Comparison of ENCODE assay signal across 14 mouse cellular contexts in genomic region chr8:45052205-45052604, GRCm38 (mm10). TPM values are rescaled to one million over a fixed set of nuclear protein-coding genes. Genes with fewer than 3 reads are reported as not detected.
DNase-seq lines count a peak whose midpoint lies in the region; ATAC-seq and TF ChIP-seq lines count a peak whose summit lies in the region.
"Had no signal": no experiment of that assay in that cellular context is flagged by ENCODE, and none has a peak within 500 bp of the region (broad histone marks: within the 10 kb centered on the region; RNA-seq: fewer than 3 reads in every experiment).

No protein-coding gene starts in this region.

- H3K27me3 ChIP-seq in liver, postnatal 0 days (ENCODE audit: insufficient read depth, low read length), result no peaks in the 10 kb centered on the region
- H3K27me3 ChIP-seq in forebrain, embryonic 15.5 days, result no peaks in the 10 kb centered on the region
- H3K27me3 ChIP-seq in midbrain, postnatal 0 days (ENCODE audit: insufficient read depth, low read length), result no peaks in the 10 kb centered on the region
- H3K27me3 ChIP-seq: embryonic facial prominence, embryonic 13.5 days; heart, embryonic 15.5 days had no signal

- no peaks in the 10 kb centered on the region for H3K4me1 ChIP-seq in liver, postnatal 0 days (ENCODE audit: insufficient read depth)
- H3K4me1 ChIP-seq in forebrain, embryonic 15.5 days, result no peaks in the 10 kb centered on the region
- no peaks in the 10 kb centered on the region for H3K4me1 ChIP-seq in midbrain, postnatal 0 days (ENCODE audit: insufficient read depth, low read length)
- H3K4me1 ChIP-seq: embryonic facial prominence, embryonic 13.5 days; heart, embryonic 15.5 days had no signal

- no peak overlapping the region for H3K4me3 ChIP-seq in liver, postnatal 0 days (ENCODE audit: low read depth, low read length)
- H3K4me3 ChIP-seq in forebrain, embryonic 15.5 days, result no peak overlapping the region
- H3K4me3 ChIP-seq in midbrain, postnatal 0 days (ENCODE audit: low read depth, low read length), result no peak overlapping the region
- H3K4me3 ChIP-seq: embryonic facial prominence, embryonic 13.5 days; heart, embryonic 15.5 days had no signal

- peak; percentile 54; the same call in 1 of the 2 replicates for ATAC-seq in liver, postnatal 0 days
- 0 out of 2 replicates have a peak, but pooled peaks have one; percentile 51 for ATAC-seq in forebrain, embryonic 15.5 days (replicated peaks)
- ATAC-seq in midbrain, postnatal 0 days (ENCODE audit: low FRiP score), result no peak

- TF ChIP-seq CTCF in liver, postnatal 0 days (IDR thresholded peaks at IDR 0.05; ENCODE audit: low read depth), result peak; percentile 55
- TF ChIP-seq CTCF in midbrain, postnatal 0 days (IDR thresholded peaks at IDR 0.05), result peak; percentile 56

- H3K9ac ChIP-seq in liver, postnatal 0 days (replicated peaks), result no peak overlapping the region
- H3K9ac ChIP-seq in forebrain, embryonic 15.5 days (replicated peaks), result no peak overlapping the region
- H3K9ac ChIP-seq in midbrain, postnatal 0 days (replicated peaks; ENCODE audit: low read length, poor library complexity, severe bottlenecking), result no peak overlapping the region
- H3K9ac ChIP-seq: embryonic facial prominence, embryonic 13.5 days; heart, embryonic 15.5 days had no signal

- peaks cover 3% of the 10 kb centered on the region for H3K36me3 ChIP-seq in liver, postnatal 0 days (replicated peaks; ENCODE audit: insufficient read depth, low read length)
- peaks cover 18% of the 10 kb centered on the region for H3K36me3 ChIP-seq in forebrain, embryonic 15.5 days
- peaks cover 13% of the 10 kb centered on the region; the same call in 1 of the 2 replicates for H3K36me3 ChIP-seq in midbrain, postnatal 0 days (ENCODE audit: insufficient read depth, low read length)

- H3K4me2 ChIP-seq in liver, postnatal 0 days (ENCODE audit: low read depth, low read length), result no peak overlapping the region
- no peak overlapping the region for H3K4me2 ChIP-seq in forebrain, embryonic 15.5 days (replicated peaks)
- H3K4me2 ChIP-seq in midbrain, postnatal 0 days (ENCODE audit: low read depth, low read length, poor library complexity, severe bottlenecking), result no peak overlapping the region
- H3K4me2 ChIP-seq: embryonic facial prominence, embryonic 13.5 days; heart, embryonic 15.5 days had no signal

- no peak for TF ChIP-seq EP300 in liver, postnatal 0 days (IDR thresholded peaks at IDR 0.05; ENCODE audit: low read depth)

- no peaks in the 10 kb centered on the region for H3K9me3 ChIP-seq in liver, postnatal 0 days (ENCODE audit: low read length)
- H3K9me3 ChIP-seq in forebrain, embryonic 15.5 days, result no peaks in the 10 kb centered on the region
- no peaks in the 10 kb centered on the region for H3K9me3 ChIP-seq in midbrain, postnatal 0 days (ENCODE audit: low read length)
- H3K9me3 ChIP-seq: embryonic facial prominence, embryonic 13.5 days; heart, embryonic 15.5 days had no signal

- no peak overlapping the region for H3K27ac ChIP-seq in liver, postnatal 0 days (ENCODE audit: low read depth)
- H3K27ac ChIP-seq in forebrain, embryonic 15.5 days (replicated peaks), result no peak overlapping the region
- no peak overlapping the region for H3K27ac ChIP-seq in midbrain, postnatal 0 days (ENCODE audit: low read depth, low read length)
- H3K27ac ChIP-seq: embryonic facial prominence, embryonic 13.5 days; heart, embryonic 15.5 days had no signal

- peak; percentile 63 for DNase-seq in embryo, embryonic 10 days (ENCODE audit: low spot score)
- DNase-seq in embryo, embryonic 9.5 days (ENCODE audit: extremely low spot score), result no peak
- DNase-seq in liver, postnatal 0 days, result no peak
- no peak for DNase-seq in liver
- peak; percentile 58 for DNase-seq in midbrain, postnatal 0 days (ENCODE audit: low spot score)
- DNase-seq in thymus, postnatal 0 days (ENCODE audit: low spot score), result no peak
- no peak for DNase-seq in right cerebral cortex, postnatal 25 days
- DNase-seq: adrenal gland, adult 2 months; B cell, adult 2 months; layer of hippocampus, adult 9-11 months; lung, postnatal 14 days had no signal

- WGBS in liver, postnatal 0 days (ENCODE audit: insufficient replicate concordance), result 76% methylated on average over 1 of the region's 1 CpGs
- 81% methylated on average over 1 of the region's 1 CpGs for WGBS in forebrain, embryonic 15.5 days
- 83% methylated on average over 1 of the region's 1 CpGs for WGBS in midbrain, postnatal 0 days

RNA-seq across cellular contexts. Expression of gene Mtnr1a, which starts 16.7 kb away (rescaled TPM):
- polyA plus RNA-seq in liver, postnatal 0 days (2015; fragmentation: Nextera tagmentation; extraction: Ambion mirVana), result 0.13 and 0.16 TPM in 2 replicates
- 0.15 TPM in 1 of 2 replicates, not detected in the other for polyA plus RNA-seq in forebrain, embryonic 15.5 days (2015; fragmentation: Nextera tagmentation; extraction: Ambion mirVana)
- 0.52 and 0.77 TPM in 2 replicates for total RNA-seq in midbrain, postnatal 0 days (2014; rRNA removed)
- 0.10 and 0.49 TPM in 2 replicates for polyA plus RNA-seq in midbrain, postnatal 0 days (2015; fragmentation: Nextera tagmentation; extraction: Ambion mirVana)
- 0.13 TPM in 1 of 2 replicates, not detected in the other for polyA plus RNA-seq in thymus, postnatal 0 days (2015; fragmentation: Nextera tagmentation; extraction: Ambion mirVana)
- total RNA-seq: adrenal gland, adult 2 months had no signal
- polyA plus RNA-seq: adrenal gland, adult 2 months; embryonic facial prominence, embryonic 13.5 days; heart, embryonic 15.5 days had no signal

Comparison
In these comparisons a context has a peak if more than half of its experiments do, and no peak if none do; other contexts are left out.
1. DNase-seq: peak in embryo, embryonic 10 days (single experiment) and midbrain, postnatal 0 days (single experiment); none in embryo, embryonic 9.5 days (single experiment), liver, postnatal 0 days (single experiment), liver (single experiment), thymus, postnatal 0 days (single experiment) and right cerebral cortex, postnatal 25 days (single experiment).